Mouse (Mus musculus): ENCODE data around the gene Fbln1. TPM values are rescaled to one million over a fixed set of nuclear protein-coding genes. Genes with fewer than 3 reads are reported as not detected.
A peak's percentile ranks its signal among the peaks of the same experiment; 100 is the strongest.

Gene Fbln1
- polyA plus RNA-seq, 1 experiment from 2014 or later, result 310 TPM

- H3K9me3 ChIP-seq (ENCODE audit: control insufficient read depth, low read depth, low read length), result no peaks in the 10 kb centered on the region
Measured at GRCm38 (mm10) chr15:85226841-85227240, 21.1 kb downstream of the Fbln1 start.

GRCm38 (mm10) chr15:85228568-85228967, 22.8 kb downstream of the Fbln1 start:
- no peak overlapping the region for H3K9ac ChIP-seq (replicated peaks; ENCODE audit: low read depth, low read length)
- WGBS, result 73% methylated on average over 3 of the region's 3 CpGs
- no peak overlapping the region for H3K27ac ChIP-seq (ENCODE audit: low read length)
- no peak for ATAC-seq (ENCODE audit: insufficient number of reproducible peaks, insufficient read depth, low FRiP score, low read depth)
- no peaks in the 10 kb centered on the region for H3K9me3 ChIP-seq (ENCODE audit: control insufficient read depth, low read depth, low read length)
- no peak overlapping the region for H3K4me3 ChIP-seq (ENCODE audit: low read depth, low read length)
- H3K27me3 ChIP-seq (ENCODE audit: control insufficient read depth, insufficient read depth, low read length), result no peaks in the 10 kb centered on the region
- H3K4me1 ChIP-seq (ENCODE audit: control insufficient read depth, insufficient read depth, low read length), result 0 out of 2 replicates have a peak, but pooled peaks cover 4% of the 10 kb centered on the region
- peaks cover 49% of the 10 kb centered on the region for H3K36me3 ChIP-seq (ENCODE audit: control insufficient read depth, insufficient read depth, low read length)
- no peak overlapping the region for H3K4me2 ChIP-seq (replicated peaks; ENCODE audit: low read depth, low read length)

More at GRCm38 (mm10) chr15:85226841-85227240, 21.1 kb downstream of the Fbln1 start:
- no peak overlapping the region for H3K9ac ChIP-seq (replicated peaks; ENCODE audit: low read depth, low read length)
- peaks cover 58% of the 10 kb centered on the region for H3K36me3 ChIP-seq (ENCODE audit: control insufficient read depth, insufficient read depth, low read length)
- H3K4me1 ChIP-seq (ENCODE audit: control insufficient read depth, insufficient read depth, low read length), result 0 out of 2 replicates have a peak, but pooled peaks cover 4% of the 10 kb centered on the region
- no peak overlapping the region for H3K27ac ChIP-seq (ENCODE audit: low read length)
- 60% methylated on average over 7 of the region's 7 CpGs for WGBS
- no peak for ATAC-seq (ENCODE audit: insufficient number of reproducible peaks, insufficient read depth, low FRiP score, low read depth)
- H3K4me2 ChIP-seq (replicated peaks; ENCODE audit: low read depth, low read length), result no peak overlapping the region
- H3K4me3 ChIP-seq (ENCODE audit: low read depth, low read length), result no peak overlapping the region
- H3K27me3 ChIP-seq (ENCODE audit: control insufficient read depth, insufficient read depth, low read length), result no peaks in the 10 kb centered on the region

- no peak overlapping the region; the same call in 1 of the 2 replicates for H3K27ac ChIP-seq (ENCODE audit: low read length)
- peak; percentile 57 for ATAC-seq (ENCODE audit: insufficient number of reproducible peaks, insufficient read depth, low FRiP score, low read depth)
- WGBS, result 72% methylated on average over 13 of the region's 13 CpGs
- H3K4me1 ChIP-seq (ENCODE audit: control insufficient read depth, insufficient read depth, low read length), result 0 out of 2 replicates have a peak, but pooled peaks cover 4% of the 10 kb centered on the region
- no peaks in the 10 kb centered on the region for H3K27me3 ChIP-seq (ENCODE audit: control insufficient read depth, insufficient read depth, low read length)
- peaks cover 44% of the 10 kb centered on the region for H3K36me3 ChIP-seq (ENCODE audit: control insufficient read depth, insufficient read depth, low read length)
- no peak overlapping the region for H3K4me2 ChIP-seq (replicated peaks; ENCODE audit: low read depth, low read length)
- H3K9ac ChIP-seq (replicated peaks; ENCODE audit: low read depth, low read length), result no peak overlapping the region
- no peak overlapping the region for H3K4me3 ChIP-seq (ENCODE audit: low read depth, low read length)
- no peaks in the 10 kb centered on the region for H3K9me3 ChIP-seq (ENCODE audit: control insufficient read depth, low read depth, low read length)
Measured at GRCm38 (mm10) chr15:85229960-85230535, 24.3 kb downstream of the Fbln1 start.

- Histone ChIP-seq H3K36me3 (ENCODE audit: control insufficient read depth, insufficient read depth, low read length) (peaks cover 43% of the 10 kb centered on the region), H3K9ac (replicated peaks; ENCODE audit: low read depth, low read length) (no peak overlapping the region), H3K27me3 (ENCODE audit: control insufficient read depth, insufficient read depth, low read length) (no peaks in the 10 kb centered on the region), H3K4me2 (replicated peaks; ENCODE audit: low read depth, low read length) (no peak overlapping the region), H3K27ac (ENCODE audit: low read length) (no peak overlapping the region; the same call in 1 of the 2 replicates), H3K9me3 (ENCODE audit: control insufficient read depth, low read depth, low read length) (no peaks in the 10 kb centered on the region), H3K4me1 (ENCODE audit: control insufficient read depth, insufficient read depth, low read length) (0 out of 2 replicates have a peak, but pooled peaks cover 4% of the 10 kb centered on the region), H3K4me3 (ENCODE audit: low read depth, low read length) (no peak overlapping the region)
- no peak for ATAC-seq (ENCODE audit: insufficient number of reproducible peaks, insufficient read depth, low FRiP score, low read depth)
- 91% methylated on average over 14 of the region's 14 CpGs for WGBS
Measured at GRCm38 (mm10) chr15:85230613-85231012, 24.9 kb downstream of the Fbln1 start.

GRCm38 (mm10) chr15:85231443-85232255, 25.9 kb downstream of the Fbln1 start:
- no peak overlapping the region for H3K4me3 ChIP-seq (ENCODE audit: low read depth, low read length)
- no peak overlapping the region for H3K27ac ChIP-seq (ENCODE audit: low read length)
- WGBS, result 66% methylated on average over 13 of the region's 13 CpGs
- H3K36me3 ChIP-seq (ENCODE audit: control insufficient read depth, insufficient read depth, low read length), result peaks cover 41% of the 10 kb centered on the region
- no peak overlapping the region for H3K4me2 ChIP-seq (replicated peaks; ENCODE audit: low read depth, low read length)
- no peak overlapping the region for H3K9ac ChIP-seq (replicated peaks; ENCODE audit: low read depth, low read length)
- no peaks in the 10 kb centered on the region for H3K9me3 ChIP-seq (ENCODE audit: control insufficient read depth, low read depth, low read length)
- no peak for ATAC-seq (ENCODE audit: insufficient number of reproducible peaks, insufficient read depth, low FRiP score, low read depth)
- 0 out of 2 replicates have a peak, but pooled peaks cover 4% of the 10 kb centered on the region for H3K4me1 ChIP-seq (ENCODE audit: control insufficient read depth, insufficient read depth, low read length)
- H3K27me3 ChIP-seq (ENCODE audit: control insufficient read depth, insufficient read depth, low read length), result no peaks in the 10 kb centered on the region

- no peaks in the 10 kb centered on the region for H3K27me3 ChIP-seq (ENCODE audit: control insufficient read depth, insufficient read depth, low read length)
- no peak overlapping the region for H3K4me3 ChIP-seq (ENCODE audit: low read depth, low read length)
- no peak overlapping the region for H3K4me2 ChIP-seq (replicated peaks; ENCODE audit: low read depth, low read length)
- H3K4me1 ChIP-seq (ENCODE audit: control insufficient read depth, insufficient read depth, low read length), result 0 out of 2 replicates have a peak, but pooled peaks cover 4% of the 10 kb centered on the region
- H3K9ac ChIP-seq (replicated peaks; ENCODE audit: low read depth, low read length), result no peak overlapping the region
- H3K27ac ChIP-seq (ENCODE audit: low read length), result no peak overlapping the region
- no peak for ATAC-seq (ENCODE audit: insufficient number of reproducible peaks, insufficient read depth, low FRiP score, low read depth)
- peaks cover 42% of the 10 kb centered on the region for H3K36me3 ChIP-seq (ENCODE audit: control insufficient read depth, insufficient read depth, low read length)
- WGBS, result 65% methylated on average over 4 of the region's 4 CpGs
- no peaks in the 10 kb centered on the region for H3K9me3 ChIP-seq (ENCODE audit: control insufficient read depth, low read depth, low read length)
Measured at GRCm38 (mm10) chr15:85232256-85232535, 26.4 kb downstream of the Fbln1 start.

GRCm38 (mm10) chr15:85232543-85233250, 26.9 kb downstream of the Fbln1 start:
- H3K4me2 ChIP-seq (replicated peaks; ENCODE audit: low read depth, low read length), result no peak overlapping the region
- no peaks in the 10 kb centered on the region for H3K9me3 ChIP-seq (ENCODE audit: control insufficient read depth, low read depth, low read length)
- 91% methylated on average over 25 of the region's 25 CpGs for WGBS
- peak overlapping the region; percentile 52; the same call in 1 of the 2 replicates for H3K27ac ChIP-seq (ENCODE audit: low read length)
- no peak for ATAC-seq (ENCODE audit: insufficient number of reproducible peaks, insufficient read depth, low FRiP score, low read depth)
- no peaks in the 10 kb centered on the region for H3K27me3 ChIP-seq (ENCODE audit: control insufficient read depth, insufficient read depth, low read length)
- peaks cover 45% of the 10 kb centered on the region for H3K36me3 ChIP-seq (ENCODE audit: control insufficient read depth, insufficient read depth, low read length)
- no peak overlapping the region for H3K4me3 ChIP-seq (ENCODE audit: low read depth, low read length)
- H3K9ac ChIP-seq (replicated peaks; ENCODE audit: low read depth, low read length), result no peak overlapping the region
- 0 out of 2 replicates have a peak, but pooled peaks cover 4% of the 10 kb centered on the region for H3K4me1 ChIP-seq (ENCODE audit: control insufficient read depth, insufficient read depth, low read length)

- WGBS, result 71% methylated on average over 4 of the region's 4 CpGs
- Histone ChIP-seq H3K4me1 (ENCODE audit: control insufficient read depth, insufficient read depth, low read length) (0 out of 2 replicates have a peak, but pooled peaks cover 4% of the 10 kb centered on the region), H3K9me3 (ENCODE audit: control insufficient read depth, low read depth, low read length) (no peaks in the 10 kb centered on the region), H3K4me3 (ENCODE audit: low read depth, low read length) (no peak overlapping the region), H3K36me3 (ENCODE audit: control insufficient read depth, insufficient read depth, low read length) (peaks cover 50% of the 10 kb centered on the region), H3K4me2 (replicated peaks; ENCODE audit: low read depth, low read length) (no peak overlapping the region), H3K27me3 (ENCODE audit: control insufficient read depth, insufficient read depth, low read length) (no peaks in the 10 kb centered on the region), H3K27ac (ENCODE audit: low read length) (peak overlapping the region; percentile 52; the same call in 1 of the 2 replicates), H3K9ac (replicated peaks; ENCODE audit: low read depth, low read length) (no peak overlapping the region)
- 0 out of 2 replicates have a peak, but pooled peaks have one; percentile 42 for ATAC-seq (ENCODE audit: insufficient number of reproducible peaks, insufficient read depth, low FRiP score, low read depth)
Measured at GRCm38 (mm10) chr15:85233251-85233611, 27.5 kb downstream of the Fbln1 start.
